Mouse (Mus musculus): ENCODE measurements around the gene Tsfm. TPM values are rescaled to one million over a fixed set of nuclear protein-coding genes. Genes with fewer than 3 reads are reported as not detected.

Gene Tsfm
- total RNA-seq, 2 experiments from 2014 or later: 74.9 to 76.1 TPM

DNA sequence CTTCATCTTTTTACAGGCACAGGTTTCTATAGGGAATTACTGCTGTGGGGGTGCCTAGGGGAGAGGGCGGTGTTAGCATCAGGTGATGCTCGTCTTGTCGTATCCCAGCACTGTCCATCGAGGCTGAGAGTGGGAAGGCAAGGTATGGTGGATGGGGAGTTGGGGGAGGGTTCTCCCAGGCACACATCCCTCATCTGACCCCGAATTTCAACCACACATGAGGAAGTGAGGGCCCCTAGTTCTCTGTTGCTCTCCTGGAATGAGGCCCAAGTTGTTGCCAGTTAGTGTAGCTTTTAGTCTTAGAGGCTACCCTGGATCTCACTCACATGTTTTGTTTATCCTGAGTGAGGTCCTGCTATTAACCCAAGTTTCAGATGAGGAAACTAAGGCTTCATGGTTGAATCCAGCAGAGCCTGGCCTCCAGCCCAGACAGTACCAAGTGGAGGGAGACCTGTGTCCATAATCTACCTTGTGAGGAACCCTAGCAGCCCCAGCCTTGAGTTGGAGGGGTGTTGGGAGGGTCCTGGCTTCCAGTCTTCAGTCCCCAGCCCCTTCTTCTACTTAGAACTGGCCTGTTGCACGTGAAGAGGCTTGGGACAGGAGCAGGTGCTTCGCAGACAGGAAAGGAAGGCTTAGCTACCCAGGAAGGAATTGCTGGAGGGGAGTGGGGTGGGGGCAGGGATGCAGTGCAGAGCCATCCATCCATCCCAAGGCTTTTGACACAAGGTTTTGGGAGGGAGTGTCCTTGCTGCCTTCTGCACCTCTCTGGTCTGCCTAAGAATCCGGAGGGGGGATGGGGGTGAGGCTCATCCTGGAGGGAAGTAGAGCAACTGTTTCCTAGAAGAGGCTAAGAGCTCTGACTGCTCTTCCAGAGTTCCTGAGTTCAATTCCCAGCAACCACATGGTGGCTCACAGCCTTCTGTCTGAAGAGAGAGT lies 43.2 kb downstream of the Tsfm start:
- no peak for DNase-seq

DNA sequence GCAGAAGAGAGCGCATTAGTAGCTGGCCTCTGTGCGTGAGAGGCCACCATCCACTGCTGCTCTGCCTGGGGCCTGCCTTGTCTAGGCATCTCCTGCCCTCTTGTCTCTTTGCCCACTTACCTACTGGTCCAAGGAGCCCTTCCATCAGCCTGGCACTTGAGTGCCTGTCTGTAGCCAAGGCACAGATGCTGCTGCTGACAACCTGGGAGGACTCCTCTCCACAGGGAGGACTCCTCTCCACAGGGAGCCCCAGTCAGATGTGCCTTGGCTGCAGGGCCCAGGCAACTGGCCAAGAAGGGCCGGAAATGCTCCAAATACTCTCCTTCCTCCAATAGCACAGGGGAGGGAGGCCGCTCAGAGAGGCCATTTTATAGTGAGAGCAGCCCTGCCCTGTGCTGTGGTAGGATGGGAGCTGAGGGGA lies 44.1 kb downstream of the Tsfm start:
- DNase-seq: peak; percentile 90

DNA sequence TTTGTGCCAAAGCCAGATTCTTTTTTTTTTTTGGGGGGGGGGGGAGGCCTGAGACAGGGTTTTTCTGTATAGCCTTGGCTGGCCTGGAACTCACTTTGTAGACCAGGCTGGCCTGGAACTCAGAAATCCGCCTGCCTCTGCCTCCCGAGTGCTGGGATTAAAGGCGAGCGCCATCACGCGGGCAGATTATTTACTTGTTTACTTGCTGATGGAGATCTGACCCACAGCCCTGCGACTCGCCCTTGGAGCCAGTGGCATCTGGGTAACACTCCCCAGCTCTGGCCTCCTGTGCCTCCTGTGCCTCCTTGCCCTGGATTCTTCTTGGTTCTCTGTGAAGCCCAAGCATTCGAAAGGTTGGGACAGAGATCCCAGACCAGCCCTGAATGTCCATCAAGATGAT lies 45.1 kb downstream of the Tsfm start:
- DNase-seq: no peak

DNA sequence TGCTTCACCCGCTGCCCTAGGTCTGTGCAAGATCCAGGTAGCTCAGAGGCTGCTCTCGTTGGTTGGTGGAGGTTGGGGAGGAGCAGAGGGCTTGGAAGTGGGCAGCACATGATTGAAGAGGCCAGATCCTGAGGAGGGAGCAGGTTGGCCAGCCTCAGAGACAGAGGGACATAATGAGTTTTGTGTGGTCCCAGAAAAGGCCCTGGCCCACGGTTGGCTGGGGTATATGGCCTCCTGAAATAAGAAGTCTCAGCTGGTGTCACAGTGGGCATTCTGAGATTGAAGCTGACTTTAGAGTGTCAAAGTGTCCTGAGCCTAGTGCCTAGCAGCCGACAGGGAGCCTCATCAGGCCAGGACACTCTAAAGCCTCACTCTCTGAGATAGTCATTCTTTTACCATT lies 45.5 kb downstream of the Tsfm start:
- no peak for DNase-seq

DNA sequence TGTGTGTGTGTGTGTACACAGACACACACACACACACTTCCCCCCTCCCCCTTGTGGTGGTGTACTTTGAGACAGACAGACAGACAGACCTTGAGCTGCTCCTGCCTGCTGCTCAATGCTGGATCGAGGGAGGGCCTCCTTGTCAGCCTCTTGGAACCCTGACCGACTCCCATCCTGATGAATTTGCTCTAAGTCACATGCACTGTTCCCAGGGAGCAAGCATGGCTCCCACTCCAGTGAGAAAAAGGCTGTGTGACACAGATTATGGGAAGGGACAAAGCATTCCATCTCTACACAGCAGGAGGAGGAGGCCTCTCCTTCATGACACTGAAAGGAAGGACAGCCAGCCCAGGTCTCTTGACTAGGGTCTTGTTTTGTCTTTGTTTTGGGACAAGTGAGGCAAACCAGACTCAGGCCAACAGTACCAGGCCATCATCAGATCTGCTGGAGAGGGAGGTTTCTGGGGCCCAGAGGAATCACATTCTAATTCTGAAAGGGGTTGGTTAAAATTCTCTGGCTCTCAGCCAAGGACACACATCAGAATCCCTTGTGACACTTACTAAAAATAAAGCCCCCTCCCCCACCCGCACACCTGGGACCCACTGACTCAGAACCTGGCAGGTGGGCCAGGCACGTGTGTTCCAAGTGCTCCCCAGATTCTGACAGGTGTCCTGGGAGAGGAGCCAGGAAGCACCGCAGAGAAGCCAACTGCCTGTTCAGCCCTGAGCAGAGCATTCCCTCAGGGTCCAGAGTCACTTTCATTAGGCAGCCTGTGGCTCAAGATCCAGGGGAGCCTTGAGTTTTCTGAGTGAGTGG lies 46.2 kb downstream of the Tsfm start:
- DNase-seq: peak; percentile 69

DNA sequence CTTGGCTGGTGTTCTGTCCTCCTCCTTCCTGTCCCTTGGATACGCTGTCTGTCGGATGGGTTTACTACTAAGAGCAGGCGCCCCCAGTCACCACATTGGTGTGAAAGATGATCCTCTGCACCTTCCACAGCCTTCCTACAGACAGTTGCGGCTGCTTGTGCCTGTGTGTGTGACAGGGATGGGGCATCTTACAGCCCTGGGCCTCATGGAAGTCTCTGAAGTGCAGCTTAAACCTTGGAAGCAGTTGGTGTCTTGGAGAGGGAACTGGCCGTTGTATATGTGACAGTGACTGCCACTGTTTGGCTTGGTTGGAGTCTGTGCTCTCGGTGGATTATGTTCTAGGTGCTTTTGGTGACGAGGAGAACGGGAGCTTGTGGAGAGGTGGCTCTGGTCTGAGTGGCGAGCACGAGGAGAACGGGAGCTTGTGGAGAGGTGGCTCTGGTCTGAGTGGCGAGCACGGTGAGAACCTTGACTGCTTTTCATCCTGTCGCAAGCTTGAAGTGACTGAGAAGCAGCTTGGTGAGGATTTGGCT lies 47.4 kb downstream of the Tsfm start:
- peak; percentile 12 for DNase-seq

DNA sequence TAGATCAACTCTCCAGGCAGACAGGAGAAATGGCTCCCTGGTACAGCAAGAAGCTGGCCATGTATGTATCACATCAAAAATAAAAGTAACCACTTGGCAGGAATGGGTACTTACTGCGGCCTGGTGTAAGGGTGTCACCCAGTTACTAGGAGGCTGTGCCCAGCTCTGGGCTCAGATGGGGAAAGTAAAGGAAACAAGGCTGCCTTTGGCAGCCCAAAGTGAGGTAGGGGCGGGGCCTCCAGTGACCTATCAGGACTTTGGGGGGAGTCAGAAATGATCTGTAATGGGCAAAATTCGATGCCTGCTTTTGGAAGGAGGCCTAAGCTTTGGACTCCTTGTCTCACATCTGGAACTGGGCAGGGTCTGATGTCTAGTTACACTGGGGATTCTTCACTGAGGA lies 48.9 kb downstream of the Tsfm start:
- peak; percentile 49 for DNase-seq

DNA sequence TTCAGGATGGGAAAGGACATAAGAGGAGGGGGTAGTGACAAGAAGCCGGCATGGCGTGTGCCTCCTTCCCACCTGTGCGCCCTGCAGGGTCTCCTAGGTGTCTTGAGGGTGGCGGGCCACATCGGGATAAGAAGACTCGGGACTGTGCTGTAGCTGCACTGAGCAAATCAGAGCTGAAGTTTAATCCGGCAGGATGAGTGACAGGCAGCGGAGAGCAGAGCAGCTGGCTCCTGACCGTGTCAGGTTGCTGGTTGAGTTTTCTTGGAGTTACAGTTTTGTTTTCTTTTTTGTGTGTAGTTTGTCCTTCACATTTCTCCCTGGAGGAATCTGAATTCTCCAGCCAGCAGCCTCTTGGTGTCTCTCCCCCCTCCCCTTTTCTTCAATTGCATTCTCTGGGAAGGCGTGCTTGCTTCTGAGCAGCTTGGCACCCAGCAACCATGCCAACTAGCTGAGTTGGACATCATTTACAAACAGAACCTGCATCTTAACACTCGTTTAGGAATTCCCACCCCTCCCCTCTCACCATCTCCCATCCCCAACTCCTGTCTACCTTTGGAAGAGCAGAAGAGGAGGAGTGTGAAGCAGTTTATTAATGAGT lies 49.6 kb downstream of the Tsfm start:
- no peak for DNase-seq

DNA sequence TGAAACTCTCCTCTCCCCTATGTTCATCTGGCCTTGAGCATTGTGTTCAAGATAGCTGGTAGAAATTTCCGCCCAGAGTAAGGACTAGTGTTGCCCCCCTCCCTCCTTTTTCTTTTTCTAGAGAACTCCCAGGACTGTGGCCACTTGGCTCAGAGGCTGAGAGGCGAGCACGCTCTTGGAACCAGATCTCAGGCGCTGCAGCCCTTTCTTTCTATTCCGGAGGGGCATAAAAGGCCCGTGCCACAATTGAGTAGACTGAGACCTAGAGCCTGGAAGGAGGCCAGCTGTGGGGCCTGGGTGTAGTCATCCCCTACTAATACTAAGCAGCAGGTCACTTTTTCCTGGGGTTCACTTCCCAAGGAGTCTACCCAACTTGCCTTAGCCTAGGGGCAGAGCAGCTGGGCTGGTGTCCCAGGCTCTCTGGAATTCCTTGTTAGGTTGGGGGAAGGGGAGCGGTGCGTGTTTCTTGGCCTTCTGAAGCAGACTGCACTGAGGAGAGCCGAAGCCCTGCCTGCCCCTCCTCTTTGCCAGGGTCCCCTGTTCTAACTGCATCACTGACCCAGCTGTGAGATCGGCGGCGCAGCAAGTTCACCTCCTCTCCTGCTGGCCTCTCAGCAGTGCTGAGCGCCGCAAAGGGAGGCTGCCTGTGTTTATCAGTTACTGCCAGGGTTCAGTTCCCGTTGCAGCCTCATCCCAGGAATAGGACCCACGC lies 50.3 kb downstream of the Tsfm start:
- DNase-seq: peak; percentile 62

DNA sequence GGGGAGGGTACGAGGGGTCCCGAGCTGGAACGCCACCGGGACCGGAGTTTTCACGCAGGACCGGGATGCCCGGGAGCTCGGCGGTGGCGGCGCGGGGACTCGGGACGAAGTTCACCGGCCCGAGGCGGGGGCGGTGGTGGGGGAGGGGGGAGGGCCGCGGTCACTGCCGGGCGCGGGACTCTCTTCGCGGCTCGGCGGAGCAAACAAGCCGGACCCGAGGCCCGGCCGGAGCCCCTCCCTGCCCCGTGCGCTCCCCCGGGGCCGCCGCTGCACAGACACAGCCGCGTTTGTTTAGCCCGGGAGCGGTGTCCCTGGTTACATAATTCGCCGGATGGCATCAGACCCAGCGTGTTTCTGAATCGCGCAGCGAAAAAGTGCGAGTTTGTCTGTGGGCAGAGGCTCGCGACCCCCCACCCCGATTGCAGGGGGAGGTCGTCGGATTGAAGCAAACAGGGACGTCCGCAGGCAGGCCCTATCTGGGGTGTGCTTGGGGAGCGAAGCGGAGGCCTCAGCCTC lies 50.9 kb downstream of the Tsfm start:
- peak; percentile 79 for DNase-seq

DNA sequence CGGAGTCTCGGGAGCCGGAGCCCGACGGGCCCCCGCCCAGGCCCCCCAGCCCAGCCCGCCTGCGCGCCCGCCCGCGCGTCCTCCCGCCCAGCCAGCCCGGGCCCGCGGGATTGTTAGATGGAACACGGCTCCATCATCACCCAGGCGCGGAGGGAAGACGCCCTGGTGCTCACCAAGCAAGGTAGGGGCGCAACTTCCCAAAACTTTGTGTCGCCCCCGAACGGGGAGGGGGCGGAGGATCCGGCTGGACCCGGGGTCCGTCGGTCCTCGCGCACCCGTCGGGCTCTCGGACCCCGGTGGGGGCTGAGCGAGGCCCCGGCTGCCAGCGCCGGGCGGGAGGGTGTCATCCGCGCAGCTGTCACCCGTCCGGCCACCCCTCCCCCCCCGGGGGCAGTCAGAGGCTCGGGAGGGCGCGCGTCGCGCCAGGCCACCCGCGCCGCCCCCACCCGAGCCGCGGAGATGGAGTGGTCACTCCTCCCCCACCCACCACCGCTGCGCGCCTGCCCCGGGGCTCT lies 51.5 kb downstream of the Tsfm start:
- DNase-seq: peak; percentile 85

DNA sequence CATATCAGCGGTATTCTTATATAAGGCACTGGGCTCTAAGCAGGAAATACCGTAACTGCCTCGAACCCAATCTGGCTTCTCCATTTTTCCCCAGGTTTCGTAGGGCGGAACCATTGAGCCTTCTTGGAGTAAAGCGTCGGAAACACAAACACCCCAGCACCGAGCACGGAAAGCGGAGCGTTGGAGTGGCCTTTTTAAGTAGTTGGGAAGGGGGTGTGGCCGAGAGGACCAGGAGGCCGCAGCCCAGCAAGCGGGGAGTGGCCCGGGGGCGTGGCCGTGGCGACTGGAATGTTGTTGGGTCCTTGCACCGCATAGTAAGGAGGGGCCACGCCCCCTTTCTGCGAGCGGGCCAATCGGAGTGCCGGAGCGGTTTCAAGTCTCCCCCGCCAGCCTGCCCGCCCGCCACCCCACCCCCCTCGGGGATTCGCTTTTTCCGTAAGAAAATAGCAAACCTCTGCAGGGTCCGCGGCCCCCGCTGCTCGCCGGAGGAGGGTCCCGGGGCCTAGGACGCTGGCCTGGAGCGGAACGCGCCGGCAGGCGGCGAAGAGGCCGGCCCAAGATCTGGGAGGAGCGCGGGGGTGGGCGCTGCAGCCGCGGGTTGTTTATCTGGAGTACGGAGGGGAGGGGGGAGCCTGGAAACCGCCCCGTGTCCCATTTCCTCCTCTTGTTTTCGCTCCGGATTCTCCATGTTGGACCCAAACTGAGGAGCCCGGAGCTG lies 52.2 kb downstream of the Tsfm start, which contains the start of gene Ctdsp2:
Gene Ctdsp2 (plus strand): TSS at position 441 of the 718 bp plus-strand sequence.
- peak; percentile 100 for DNase-seq

DNA sequence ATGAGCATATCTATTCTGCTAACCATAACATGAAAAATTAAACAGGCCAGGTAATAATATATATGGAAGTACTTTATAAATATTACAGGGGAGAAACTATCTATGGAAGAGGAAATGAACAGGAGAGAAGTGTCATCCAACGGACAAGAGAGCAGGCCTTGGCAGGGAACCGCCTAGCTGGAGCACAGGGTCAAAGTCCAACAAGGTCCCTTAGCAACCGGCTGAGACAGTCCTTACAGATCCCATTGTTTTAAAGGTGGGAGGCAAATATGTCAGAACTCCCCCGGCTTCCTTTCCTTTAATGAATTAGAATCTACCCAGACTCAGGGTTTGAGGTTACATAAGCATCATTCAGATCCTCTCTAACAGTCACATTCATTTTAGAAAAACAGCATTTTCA lies 53.6 kb downstream of the Tsfm start:
- DNase-seq: peak; percentile 13

DNA sequence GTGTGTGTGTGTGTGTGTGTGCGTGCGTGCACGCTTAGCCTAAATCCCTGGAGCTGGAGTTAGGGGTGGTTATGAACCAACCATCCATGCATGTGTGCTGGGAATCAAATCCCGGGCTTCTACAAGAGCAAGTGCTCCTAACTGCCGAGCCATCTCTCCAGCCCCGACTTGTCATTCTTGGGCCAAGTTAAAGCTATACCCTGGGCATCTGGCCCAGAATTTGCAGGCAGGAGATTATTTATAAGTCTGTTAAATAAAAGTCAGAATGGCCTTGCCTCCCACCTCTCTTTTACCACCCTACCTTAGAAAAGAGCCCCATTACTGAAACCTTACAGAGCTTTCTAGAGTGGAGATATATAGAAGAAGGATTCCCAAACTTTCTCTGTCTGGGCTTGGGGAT lies 54.9 kb downstream of the Tsfm start:
- DNase-seq: no peak

DNA sequence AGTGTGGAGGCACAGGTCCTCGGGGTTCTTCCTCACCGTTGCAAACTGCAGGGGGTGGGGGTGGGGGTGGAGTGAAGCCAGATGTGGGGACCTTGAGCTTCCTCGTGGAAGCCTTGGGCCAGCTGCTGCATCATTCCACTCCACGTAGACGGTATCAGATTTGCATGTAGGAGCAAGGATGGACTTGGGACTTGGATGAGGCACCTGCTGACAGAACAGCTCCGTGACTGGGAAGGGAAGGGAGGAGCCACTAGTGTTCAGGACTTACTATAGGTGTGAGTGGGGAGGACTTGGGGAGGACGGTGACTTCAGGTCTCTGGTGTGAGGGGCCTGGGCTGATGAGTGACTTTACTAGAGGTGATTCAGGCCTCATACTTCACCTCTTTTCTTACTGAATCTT lies 57.7 kb downstream of the Tsfm start:
- DNase-seq: no peak

DNA sequence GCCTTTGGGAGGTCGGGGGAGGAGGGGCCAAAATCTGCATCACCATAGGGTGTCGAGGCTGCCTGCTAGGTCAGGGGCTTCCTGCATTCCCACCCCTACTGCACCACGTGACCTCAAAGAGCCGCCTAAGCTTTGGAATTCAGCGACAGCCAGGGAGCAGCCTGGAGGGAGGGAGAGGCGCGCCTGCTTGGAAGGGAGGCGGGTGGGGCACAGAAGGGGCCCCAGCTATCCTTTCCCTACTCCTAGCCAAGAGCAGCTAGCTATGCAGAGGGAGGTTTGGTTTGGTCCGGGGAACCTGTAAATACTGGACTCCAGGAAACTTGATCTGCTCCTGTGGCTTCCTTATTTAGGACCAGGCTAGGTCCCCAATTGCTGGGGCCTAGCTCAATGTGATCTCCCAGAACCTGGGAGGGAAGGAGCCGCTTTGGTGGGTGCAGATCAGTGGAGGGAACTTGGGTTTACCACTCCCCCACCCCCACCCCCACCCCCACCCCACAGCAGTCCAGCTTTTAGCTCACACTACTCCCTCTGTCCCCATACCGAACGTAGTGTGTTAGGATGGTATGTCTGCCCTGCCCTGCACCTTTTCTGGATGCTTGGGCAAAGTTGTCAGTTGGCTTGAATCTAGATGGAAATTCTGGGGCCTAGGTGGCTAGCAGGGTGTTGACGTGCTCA lies 58.5 kb downstream of the Tsfm start:
- DNase-seq: peak; percentile 64

DNA sequence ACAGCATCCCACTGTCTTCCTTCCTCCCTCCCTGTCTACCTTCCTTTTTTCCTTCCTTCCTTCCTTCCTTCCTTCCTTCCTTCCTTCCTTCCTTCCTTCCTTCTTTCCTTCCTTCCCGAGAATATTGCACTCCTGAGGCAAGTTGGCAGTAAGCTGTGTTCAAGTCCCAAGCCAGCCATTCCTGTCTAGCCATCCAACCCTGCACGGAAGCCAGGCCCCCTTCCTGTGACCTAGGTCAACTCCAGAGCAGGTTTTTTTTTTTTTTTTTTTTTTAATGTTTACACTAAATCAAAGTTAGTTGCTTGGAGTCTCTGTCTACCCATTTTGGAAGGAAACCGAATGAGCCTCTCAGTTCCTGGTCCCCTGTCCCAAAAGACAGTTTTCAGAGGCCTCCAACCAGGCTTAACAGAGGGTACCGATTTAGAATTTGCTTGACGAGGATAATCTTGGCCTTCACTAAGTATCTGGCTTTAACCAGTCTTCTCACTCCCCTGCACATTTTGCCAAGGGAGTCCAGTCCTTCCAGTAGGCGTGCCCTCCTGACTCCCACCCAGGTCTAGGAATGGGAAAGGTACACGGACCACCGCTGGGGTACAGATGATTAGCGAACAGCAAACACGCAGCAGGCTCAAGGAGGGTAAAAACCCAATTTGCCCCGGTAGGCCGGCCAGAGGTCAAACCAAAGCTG lies 59.1 kb downstream of the Tsfm start:
- DNase-seq: no peak

DNA sequence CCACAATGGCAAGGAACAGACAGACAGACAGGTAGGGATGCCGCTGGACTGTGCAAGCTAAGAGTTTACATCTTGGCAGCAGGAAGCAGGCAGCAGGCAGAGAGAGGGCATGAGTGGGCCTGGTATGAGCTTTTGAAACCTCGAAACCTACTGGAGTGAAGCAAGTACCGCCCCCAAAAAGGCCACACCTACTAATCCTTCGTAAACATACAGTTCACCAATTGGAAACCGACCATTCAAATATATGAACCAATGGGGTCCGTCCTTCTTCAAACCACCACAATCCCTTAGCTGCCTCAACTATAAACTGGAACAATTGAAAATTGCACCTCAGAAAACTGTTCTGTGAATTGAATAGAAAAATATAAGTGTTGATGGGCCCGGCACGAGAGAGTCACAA lies 66.8 kb downstream of the Tsfm start:
- no peak for DNase-seq

DNA sequence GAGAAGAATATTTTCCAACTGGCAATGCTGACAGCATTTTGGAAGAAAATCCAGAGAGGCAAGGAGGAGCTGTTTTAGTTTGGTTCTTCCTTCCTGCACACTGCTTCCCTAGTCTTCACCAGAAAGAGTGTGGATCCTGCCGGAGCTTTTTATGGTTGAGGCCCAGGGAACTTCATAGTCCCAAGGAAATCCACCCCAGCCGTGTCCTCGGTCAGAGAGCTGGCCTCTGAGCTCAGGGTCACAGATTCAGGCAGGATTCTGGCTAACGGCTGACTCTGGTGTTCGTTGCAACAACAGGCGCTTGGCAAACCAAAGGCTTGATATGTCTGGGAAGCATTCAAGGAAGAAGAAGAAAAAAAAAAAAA lies 67.7 kb downstream of the Tsfm start:
- peak; percentile 62 for DNase-seq

All from adrenal gland, postnatal 10 days (tissue).